Mouse (Mus musculus): ENCODE data around the gene Gpc5.
A peak's percentile ranks its signal among the peaks of the same experiment; 100 is the strongest.

Gpc5 gene

GRCm38 (mm10) chr14:115391831-115392230, 299.8 kb downstream of the Gpc5 start:
- no peak for DNase-seq

GRCm38 (mm10) chr14:115392894-115393524, 301.0 kb downstream of the Gpc5 start:
- peak; percentile 73 to 81 for DNase-seq

GRCm38 (mm10) chr14:115406596-115406995, 314.6 kb downstream of the Gpc5 start:
- DNase-seq = peak; percentile 42 to 57

GRCm38 (mm10) chr14:115407309-115407930, 315.4 kb downstream of the Gpc5 start:
- DNase-seq = peak; percentile 7 to 44

- no peak for DNase-seq
Measured at GRCm38 (mm10) chr14:115410881-115411280, 318.9 kb downstream of the Gpc5 start.

GRCm38 (mm10) chr14:115411513-115412174, 319.6 kb downstream of the Gpc5 start:
- no peak for DNase-seq

GRCm38 (mm10) chr14:115412821-115413220, 320.8 kb downstream of the Gpc5 start:
- no peak for DNase-seq

- DNase-seq = no peak
Measured at GRCm38 (mm10) chr14:115413429-115413828, 321.4 kb downstream of the Gpc5 start.

GRCm38 (mm10) chr14:115414545-115414944, 322.5 kb downstream of the Gpc5 start:
- no peak for DNase-seq

- no peak for DNase-seq
Measured at GRCm38 (mm10) chr14:115431967-115432366, 340.0 kb downstream of the Gpc5 start.

- no peak for DNase-seq
Measured at GRCm38 (mm10) chr14:115432368-115432767, 340.4 kb downstream of the Gpc5 start.

GRCm38 (mm10) chr14:115436617-115437016, 344.6 kb downstream of the Gpc5 start:
- DNase-seq = no peak

- peak in 1 of 2 experiments; percentile 1 for DNase-seq
Measured at GRCm38 (mm10) chr14:115444789-115445770, 353.1 kb downstream of the Gpc5 start.

GRCm38 (mm10) chr14:115450938-115451337, 358.9 kb downstream of the Gpc5 start:
- peak; percentile 6 to 16 for DNase-seq

GRCm38 (mm10) chr14:115467960-115468359, 375.9 kb downstream of the Gpc5 start:
- DNase-seq = peak; percentile 6 to 11

GRCm38 (mm10) chr14:115475234-115475633, 383.2 kb downstream of the Gpc5 start:
- peak; percentile 72 to 74 for DNase-seq

GRCm38 (mm10) chr14:115477360-115477759, 385.3 kb downstream of the Gpc5 start:
- peak; percentile 11 to 14 for DNase-seq

- DNase-seq = peak; percentile 72 to 75
Measured at GRCm38 (mm10) chr14:115485090-115485489, 393.1 kb downstream of the Gpc5 start.

- no peak for DNase-seq
Measured at GRCm38 (mm10) chr14:115500794-115501193, 408.8 kb downstream of the Gpc5 start.

- DNase-seq = peak; percentile 66 to 71
Measured at GRCm38 (mm10) chr14:115546516-115547282, 454.7 kb downstream of the Gpc5 start.

- DNase-seq = peak; percentile 75 to 80
Measured at GRCm38 (mm10) chr14:115551996-115552395, 460.0 kb downstream of the Gpc5 start.

Data from cerebellum, postnatal 10 days (tissue).